Comparison of ENCODE assay signal across 23 mouse cellular contexts in the genomic region with DNA sequence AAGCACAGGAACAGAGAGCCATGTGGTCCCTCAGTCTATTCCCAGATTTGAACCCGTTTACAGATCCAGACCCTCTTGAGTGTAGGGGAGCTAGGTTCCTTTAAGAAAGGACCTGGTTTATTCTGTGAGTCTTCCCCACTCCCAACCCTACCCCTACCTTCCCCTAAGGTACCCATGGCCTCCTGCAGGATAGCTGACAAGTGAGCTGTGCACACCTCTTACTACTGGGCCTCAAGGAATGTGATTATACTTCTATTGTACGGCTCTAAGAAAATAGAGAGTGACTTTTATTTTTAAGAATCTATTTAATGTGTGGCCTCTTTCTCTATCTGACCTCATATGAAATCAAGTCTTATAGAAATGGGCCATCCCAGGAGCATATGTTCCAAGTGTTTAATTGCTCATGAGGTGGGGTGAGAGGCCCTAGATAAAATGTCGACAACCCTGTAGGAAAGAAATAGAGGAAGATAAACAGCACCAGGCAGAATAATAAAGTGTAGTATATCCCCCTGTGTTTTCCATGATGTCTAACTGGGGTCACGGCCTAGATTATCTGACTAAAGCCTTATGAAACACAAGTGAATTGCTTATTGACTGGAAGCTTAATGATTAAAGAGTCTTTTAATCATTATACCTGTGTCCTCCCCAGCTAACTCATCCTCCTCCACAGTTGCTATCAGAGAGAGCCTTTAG.
"Had no signal": no experiment of that assay in that cellular context is flagged by ENCODE, and none has a peak within 500 bp of the region (broad histone marks: within the 10 kb centered on the region; RNA-seq: fewer than 3 reads in every experiment).

No protein-coding gene starts in this region.

- H3K4me2 ChIP-seq: forebrain, embryonic 15.5 days; heart, embryonic 11.5 days; heart, embryonic 13.5 days; heart, embryonic 15.5 days; hindbrain, embryonic 13.5 days; hindbrain, embryonic 15.5 days; kidney, embryonic 15.5 days; limb, embryonic 13.5 days; limb, embryonic 15.5 days; liver, embryonic 12.5 days had no signal

- H3K9me3 ChIP-seq: forebrain, embryonic 15.5 days; heart, embryonic 13.5 days; heart, embryonic 15.5 days; hindbrain, embryonic 13.5 days; hindbrain, embryonic 15.5 days; kidney, embryonic 15.5 days; limb, embryonic 13.5 days; limb, embryonic 15.5 days; liver, embryonic 12.5 days had no signal

- H3K27ac ChIP-seq: forebrain, embryonic 15.5 days; heart, adult 2 months; heart, embryonic 13.5 days; heart, embryonic 15.5 days; hindbrain, embryonic 13.5 days; hindbrain, embryonic 15.5 days; hindbrain, postnatal 0 days; kidney, embryonic 15.5 days; limb, embryonic 13.5 days; limb, embryonic 15.5 days; liver, embryonic 12.5 days; liver, embryonic 14.5 days had no signal

- ATAC-seq: forebrain, embryonic 15.5 days; forebrain, postnatal 0 days; hindbrain, postnatal 0 days; liver, embryonic 12.5 days had no signal

- H3K36me3 ChIP-seq: forebrain, embryonic 15.5 days; heart, embryonic 13.5 days; heart, embryonic 15.5 days; hindbrain, embryonic 13.5 days; hindbrain, embryonic 15.5 days; kidney, embryonic 15.5 days; limb, embryonic 13.5 days; limb, embryonic 15.5 days; liver, embryonic 12.5 days had no signal

- H3K4me3 ChIP-seq: forebrain, embryonic 15.5 days; heart, adult 2 months; heart, embryonic 13.5 days; heart, embryonic 15.5 days; hindbrain, embryonic 13.5 days; hindbrain, embryonic 15.5 days; kidney, embryonic 15.5 days; limb, embryonic 13.5 days; limb, embryonic 15.5 days; liver, embryonic 12.5 days had no signal

- H3K27me3 ChIP-seq: forebrain, embryonic 15.5 days; heart, embryonic 13.5 days; heart, embryonic 15.5 days; hindbrain, embryonic 13.5 days; hindbrain, embryonic 15.5 days; kidney, embryonic 15.5 days; limb, embryonic 13.5 days; limb, embryonic 15.5 days; liver, embryonic 12.5 days had no signal

- H3K9ac ChIP-seq: forebrain, embryonic 15.5 days; forebrain, postnatal 0 days; heart, embryonic 13.5 days; heart, embryonic 15.5 days; hindbrain, embryonic 13.5 days; hindbrain, embryonic 15.5 days; kidney, embryonic 15.5 days; limb, embryonic 13.5 days; limb, embryonic 15.5 days; liver, embryonic 12.5 days; liver, embryonic 14.5 days had no signal

- DNase-seq: forebrain, postnatal 0 days; gastrocnemius, postnatal 14 days; gastrocnemius, postnatal 36 days; heart, adult 11 months; heart, adult 2 months; heart, postnatal 14 days; heart, postnatal 36 days; kidney, adult 11 months; layer of hippocampus, adult 9-11 months; layer of hippocampus, postnatal 36 days; left cerebral cortex, postnatal 4 days had no signal

- H3K4me1 ChIP-seq: forebrain, embryonic 15.5 days; heart, embryonic 13.5 days; heart, embryonic 15.5 days; hindbrain, embryonic 13.5 days; hindbrain, embryonic 15.5 days; kidney, embryonic 15.5 days; limb, embryonic 13.5 days; limb, embryonic 15.5 days; liver, embryonic 12.5 days had no signal
